Mouse (Mus musculus) adrenal gland (tissue): ENCODE measurements at regions not wholly inside any gene's neighbourhood (a gene's known extent, or its start where the extent isn't known, plus 50 kb on each side); places are given as distances from the start of the nearest gene placed in this dataset.
"Not testable (repeated sequence)": the region's sequence is repeated elsewhere in the genome, so short reads cannot be mapped to it uniquely, and the experiment has no call there.

Source experiments
- intact Hi-C: fragments of 180-260 bp; cut with DNase I; formaldehyde crosslinking; loops from one replicate; pipeline ENCODE4 v1.15.1; 2025

DNA sequence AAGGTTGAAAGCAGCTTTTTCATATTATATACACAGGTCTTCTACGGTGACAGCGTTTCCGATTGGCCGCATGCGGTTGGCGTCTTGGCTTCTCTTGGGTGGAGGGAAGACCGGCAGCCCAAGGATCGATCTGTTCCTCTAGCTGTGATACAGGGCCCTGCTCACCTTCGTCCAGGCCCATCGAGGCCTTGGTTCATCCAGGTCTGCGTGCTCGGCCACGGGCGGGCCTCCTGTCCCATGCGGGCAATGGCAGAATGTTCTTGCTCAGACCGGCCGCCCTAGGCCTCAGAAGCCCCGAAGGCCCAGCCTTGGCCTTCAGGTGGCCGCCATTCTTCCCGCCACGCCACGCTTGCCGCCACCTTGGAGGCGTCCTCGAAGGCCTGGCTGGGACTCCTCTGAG is 194.4 kb upstream of the Ppp6c start:
- intact Hi-C loops = no loop called here

DNA sequence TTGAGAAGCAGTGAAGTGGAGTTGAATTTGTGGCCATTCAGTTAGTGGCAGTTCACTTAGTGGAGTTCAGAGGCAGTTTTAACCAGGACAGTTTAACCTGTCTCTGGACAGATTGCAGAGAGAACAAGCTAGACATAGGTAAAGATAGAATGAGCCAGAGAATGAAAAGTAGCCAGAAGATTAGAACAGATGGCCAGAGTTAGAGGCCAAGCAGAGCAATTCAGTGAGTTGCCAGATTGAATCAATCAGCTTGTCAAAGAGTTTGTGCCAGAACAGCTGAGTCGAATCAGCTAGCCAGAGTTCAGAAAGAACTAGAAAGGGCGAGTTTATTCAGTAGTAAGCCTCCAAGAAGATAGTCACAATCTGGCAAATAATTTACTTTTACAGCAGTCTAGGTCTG is 174.1 kb upstream of the Ppp6c start:
- intact Hi-C loops = no loop called here

DNA sequence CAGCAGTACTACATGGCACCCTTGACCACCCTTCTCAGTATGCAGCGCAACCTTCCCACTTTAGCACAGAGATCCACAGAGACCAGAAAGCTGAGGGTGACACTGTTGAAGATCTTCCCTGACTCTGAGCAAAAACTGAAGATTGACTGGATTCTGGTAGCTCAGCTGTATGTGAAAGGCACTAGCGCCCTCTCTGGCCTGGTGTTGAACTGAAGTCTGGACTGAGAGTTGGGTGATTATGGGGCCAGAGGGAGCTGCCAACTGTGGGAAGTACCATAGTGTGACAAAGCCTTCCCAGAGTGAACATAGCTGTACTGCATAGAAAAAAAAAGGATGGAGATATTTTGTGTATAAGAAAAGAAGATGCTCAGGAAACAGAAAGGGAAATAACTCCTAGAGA is 173.3 kb upstream of the Ppp6c start:
- intact Hi-C loops = no loop called here

DNA sequence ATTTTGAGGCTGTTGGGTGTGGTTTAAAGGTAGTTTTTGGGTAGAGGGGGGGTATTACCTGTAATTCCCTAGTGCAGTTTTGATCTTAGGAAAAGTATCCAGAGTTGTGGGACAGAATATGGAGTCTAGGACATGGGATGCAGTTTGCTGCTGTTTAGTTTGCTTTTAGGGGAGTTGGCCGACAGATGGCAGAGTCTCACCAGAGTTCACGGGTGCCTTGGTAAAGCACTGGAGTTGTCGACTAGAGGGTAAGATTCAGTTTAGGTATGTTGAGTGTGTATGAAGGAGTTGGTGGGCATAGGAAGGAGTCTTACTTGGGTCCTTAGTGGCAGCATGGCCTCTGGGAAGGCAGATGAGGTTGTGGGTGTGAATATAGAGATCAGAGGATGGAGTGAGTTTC is 168.4 kb upstream of the Ppp6c start:
- intact Hi-C loops = no loop called here

DNA sequence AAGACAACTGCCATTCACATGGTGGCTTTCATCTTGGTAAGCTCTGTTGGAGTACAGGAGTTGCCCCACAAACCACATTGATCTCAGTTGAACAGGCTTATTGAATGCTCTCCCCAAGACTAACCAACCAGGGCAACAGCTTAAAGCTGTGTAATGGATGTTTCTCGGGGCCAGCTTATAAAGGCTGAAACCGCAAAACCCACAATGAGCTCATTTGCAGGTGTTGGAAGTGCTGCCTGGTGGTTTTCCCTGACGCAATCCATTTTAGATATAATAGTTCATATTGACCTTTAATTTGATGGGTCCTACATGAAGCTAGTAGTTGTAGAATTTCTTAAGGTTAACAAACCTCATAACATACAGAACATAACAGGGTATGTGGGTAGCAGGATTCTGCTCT is 151.0 kb upstream of the Ppp6c start:
- intact Hi-C loops = no loop called here

DNA sequence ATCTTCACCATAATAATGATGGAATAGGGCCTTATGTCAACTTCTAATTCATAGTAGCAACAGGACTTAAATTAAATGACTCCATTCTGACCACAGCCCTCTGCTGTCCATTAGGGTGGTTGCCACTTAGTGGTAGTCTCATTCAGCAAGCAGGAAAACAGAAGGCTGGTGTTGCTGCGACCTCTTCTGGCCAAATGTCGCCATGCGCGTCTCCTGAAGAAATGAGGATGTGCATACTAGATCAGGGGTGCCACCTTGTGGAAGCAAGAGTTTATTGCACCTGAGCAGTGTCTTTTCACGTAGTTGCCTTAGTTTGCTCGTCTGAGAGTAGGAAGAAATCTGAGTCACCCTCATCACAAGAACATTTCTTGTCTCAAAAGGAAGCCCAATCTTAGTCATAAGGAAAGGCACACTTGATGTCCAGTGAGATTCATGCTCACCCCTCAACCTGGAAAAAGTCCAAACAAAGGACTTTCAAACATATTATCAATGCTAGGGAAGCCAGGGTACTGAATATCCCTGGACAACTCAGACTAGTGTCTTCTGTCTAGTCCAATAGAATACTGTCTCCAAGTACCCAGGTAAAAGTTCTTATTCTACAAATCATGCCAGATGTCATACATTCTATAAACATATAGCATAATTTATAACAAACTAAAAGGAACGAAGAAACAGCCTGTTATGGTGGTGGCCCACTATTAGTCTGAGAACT is 147.0 kb upstream of the Ppp6c start:
- intact Hi-C loops = loop anchor here (5.0 kb wide), 1 partner anchor 101 kb away; no protein-coding TSS in a partner anchor

DNA sequence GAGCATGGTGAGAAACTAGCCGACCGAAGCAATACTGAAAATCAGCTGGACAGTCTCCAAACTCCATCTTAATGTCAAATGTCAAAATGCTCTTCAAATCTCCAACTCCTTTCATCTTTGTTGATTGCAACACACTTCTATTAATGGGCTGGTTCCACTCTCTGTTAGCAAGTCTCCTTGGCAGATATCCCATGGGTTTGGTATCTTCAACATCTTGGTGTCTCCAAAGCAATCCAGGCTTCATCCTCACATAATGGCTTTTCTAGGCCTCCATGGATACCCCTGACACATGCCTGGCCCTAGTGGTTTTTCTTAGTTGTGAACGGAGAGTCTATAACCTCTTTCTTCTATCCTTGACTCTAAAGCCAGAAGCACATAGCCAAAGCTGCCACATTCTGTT is 118.0 kb upstream of the Ppp6c start:
- intact Hi-C loops = no loop called here

DNA sequence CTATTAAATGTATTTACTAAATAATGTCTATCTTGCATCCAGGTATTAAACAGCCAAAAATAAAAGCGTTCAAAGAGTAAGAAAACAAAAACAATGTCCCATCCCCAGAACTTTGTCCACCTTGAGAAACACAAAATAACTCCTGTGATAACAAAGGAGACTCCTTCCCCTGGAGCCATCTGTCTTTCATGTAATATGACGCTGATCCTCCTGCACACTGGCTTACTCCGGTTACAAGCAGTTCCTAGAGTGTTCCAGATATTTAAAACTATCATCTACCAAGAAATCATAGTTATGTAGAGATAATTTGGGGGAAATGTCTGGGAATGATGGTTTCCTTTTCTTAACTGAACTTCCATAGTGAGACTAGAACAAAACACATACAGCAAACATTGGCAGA is 114.2 kb upstream of the Ppp6c start:
- intact Hi-C loops = no loop called here

DNA sequence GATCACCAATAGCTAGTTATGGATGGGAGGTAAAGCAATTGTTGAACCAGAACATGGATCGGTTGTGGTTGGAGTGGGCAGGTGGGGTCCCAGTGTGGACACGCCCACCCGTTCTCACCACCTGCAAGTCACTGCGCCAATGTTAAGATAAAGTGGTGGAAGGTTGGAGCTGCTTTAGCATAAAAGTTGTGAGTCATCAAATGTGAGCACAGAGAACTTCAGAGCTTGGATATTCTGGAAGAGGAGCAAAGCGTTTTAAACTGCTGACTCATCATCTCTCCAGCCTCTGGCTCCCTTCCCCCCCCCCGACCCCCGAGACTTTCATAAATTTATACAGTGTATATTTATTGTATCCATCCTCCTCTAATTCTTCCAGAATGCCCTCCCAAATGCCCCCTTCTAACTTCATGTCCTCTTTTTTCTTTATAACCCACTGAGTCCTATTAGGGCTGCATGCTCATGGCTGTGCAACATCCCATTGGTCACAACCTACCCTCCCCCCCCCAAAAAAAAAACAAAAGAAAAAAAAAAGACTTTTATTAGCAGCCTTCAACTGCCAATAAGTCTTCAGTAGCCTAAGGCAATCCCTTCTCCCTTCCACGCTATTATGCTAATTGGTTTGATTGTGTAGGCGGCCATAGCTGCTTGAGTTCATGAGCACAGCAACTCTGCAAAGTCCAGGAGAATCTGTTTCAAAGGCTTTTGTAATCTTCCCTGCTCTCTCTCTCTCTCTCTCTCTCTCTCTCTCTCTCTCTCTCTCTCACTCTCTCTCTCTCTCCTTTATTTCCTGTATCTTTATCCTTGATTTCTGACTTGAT is 112.8 kb upstream of the Ppp6c start:
- intact Hi-C loops = no loop called here

DNA sequence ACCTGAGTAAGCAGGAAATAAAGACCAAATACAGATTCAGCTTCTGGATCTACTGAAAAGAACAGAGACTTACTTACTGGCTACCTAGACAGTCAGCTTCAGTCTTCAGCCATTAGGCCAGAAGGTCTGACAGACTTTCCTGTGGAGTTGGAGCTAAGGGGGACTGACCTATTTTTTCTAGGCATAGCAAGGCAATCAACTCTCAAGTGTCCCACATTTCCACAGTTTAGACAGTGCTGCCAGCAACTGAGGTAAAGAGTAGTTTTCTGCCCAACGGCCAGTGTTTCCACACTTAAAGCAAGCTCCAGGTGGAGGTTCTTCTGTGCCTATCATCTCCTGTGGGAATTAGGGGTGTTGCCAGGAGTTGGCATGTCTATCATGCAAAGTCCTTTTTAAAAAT is 111.3 kb upstream of the Ppp6c start:
- intact Hi-C loops = no loop called here

DNA sequence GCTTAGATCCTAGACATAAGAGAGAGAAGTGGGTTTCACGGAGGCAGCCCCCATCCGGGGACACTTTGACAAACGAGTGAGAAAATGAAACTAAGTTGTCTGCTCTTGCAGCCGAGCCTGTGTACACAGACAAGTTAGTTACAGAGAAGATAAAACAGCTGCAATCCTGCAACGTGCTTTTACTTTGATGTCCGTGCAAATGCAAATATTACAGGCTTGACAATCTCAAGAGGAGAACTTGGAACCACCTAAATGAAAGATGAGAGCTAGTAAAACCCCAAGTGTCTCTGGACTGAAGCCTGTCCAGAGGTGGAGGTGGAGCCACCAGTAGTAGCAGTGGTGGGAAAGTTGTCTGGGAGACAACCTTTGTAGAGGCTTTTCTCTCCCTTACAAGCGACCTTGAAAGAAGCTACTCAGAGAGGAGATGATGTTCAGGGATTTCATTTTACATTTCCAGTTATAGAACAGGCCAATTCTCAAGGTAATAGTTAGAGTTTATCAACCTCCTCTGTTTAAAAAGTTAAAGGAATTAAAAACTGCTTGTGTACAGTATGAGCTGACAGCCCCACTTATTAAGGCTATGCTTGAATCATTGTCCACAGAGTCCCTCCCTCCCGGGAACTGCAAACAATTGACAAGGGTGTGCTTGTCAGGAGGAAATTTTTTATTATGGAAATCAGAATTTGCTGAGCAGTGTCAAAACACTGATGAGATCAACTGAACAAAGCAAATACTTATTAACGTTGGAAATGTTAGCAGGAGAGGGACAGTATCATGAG is 99.7 kb upstream of the Ppp6c start:
- intact Hi-C loops = no loop called here

DNA sequence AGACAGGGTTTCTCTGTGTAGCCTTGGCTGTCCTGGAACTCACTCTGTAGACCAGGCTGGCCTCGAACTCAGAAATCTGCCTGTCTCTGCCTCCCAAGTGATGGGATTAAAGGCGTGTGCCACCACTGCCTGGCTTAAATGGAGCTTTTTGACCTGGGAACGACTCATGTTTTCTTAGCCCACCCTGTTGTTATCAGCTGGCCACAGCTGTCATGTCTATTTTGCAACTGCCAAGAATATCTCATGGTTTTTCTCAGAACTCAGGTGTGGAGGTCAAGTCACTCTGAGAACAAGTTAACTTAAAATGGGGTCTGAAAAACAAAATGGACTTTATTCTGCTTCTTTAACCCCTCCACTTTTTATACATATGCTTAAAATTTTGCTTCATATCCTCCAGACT is 98.9 kb upstream of the Ppp6c start:
- intact Hi-C loops = not testable (repeated sequence)

DNA sequence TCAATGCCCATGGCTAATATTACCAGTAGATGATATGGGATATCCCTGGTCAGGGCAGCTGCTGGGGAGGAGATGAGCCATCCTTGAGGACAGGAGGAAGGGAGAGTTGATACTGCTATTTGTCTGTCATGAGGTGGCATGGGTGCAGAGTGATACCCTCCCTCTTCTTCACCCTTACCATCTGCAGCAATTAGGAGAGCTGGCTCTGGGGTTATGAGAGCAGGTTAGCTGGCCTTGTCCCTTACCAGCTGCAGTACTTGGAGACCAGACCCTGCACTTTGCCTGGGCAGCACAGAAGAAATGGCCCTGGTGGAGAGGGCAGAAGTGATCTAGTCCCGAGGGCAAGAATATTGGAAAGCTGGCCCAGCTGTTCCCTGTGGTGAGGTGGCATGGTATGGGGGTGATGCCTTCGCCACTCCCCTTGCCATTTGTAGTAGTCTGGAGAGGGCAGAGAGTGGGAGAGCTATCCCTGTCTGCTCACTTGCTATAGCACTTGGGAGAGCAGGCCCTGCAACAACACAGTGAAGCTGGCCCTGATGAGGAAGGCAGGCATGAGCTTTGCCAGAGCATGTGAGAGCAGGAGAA is 73.6 kb upstream of the Ppp6c start:
- intact Hi-C loops = no loop called here

DNA sequence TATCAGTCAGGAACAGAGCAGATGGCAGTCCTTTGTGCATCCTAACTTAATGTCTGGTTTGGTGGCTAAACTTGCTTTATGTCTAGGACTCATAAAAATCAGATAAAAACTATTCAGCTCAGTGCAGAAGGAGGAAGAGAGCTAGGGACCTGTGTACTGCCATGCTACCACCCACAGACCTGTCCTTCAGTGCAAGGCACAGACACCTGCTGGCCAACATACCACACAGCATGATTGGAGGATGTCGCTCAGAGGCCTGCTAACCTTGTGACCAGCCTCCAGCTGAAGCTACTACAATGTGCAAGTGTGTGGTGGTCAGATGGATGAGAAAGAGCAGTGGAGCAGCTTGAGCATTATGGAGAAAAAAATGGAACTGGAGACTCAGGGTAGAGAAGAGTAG is 73.0 kb upstream of the Ppp6c start:
- intact Hi-C loops = no loop called here

DNA sequence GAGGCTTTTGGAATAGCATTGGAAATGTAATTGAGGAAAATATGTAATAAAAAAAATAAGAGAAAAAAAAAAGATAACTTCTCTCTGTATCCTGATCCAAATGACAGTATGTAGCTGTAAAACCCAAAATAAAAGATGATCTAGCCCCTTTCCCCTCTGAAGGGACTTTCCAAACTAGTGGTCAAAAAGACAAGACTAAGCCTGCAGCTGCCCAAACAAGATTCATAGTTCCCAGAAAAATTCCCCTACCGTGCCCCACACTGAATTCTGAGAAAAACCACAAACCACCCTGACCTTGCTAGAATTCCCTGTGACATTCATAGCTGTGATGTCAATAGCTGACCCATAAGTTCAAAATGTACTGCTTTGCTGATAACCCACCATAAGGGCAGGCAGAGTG is 69.2 kb upstream of the Ppp6c start:
- intact Hi-C loops = no loop called here

DNA sequence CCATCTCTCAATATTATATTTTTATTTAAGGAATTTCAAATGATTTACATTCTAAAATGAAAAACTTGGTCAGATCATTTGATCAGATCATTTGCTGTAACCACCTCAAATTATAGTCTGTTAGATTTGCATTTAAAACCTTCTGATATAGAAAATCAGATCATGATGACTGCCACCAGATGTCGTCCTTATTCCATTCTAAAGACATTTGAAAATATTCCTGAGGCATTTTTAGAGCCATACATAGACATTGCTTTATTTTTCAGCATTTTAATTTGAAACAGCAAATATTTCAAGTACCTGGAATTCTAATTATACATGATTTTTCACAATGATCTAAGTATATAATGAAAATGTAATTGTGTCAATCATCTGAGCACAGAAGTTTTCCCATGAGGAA is 52.0 kb upstream of the Ppp6c start:
- intact Hi-C loops = no loop called here
